ENCODE assay signal across 11 mouse cellular contexts in genomic region chr2:167263040-167263810, GRCm38 (mm10). TPM values are rescaled to one million over a fixed set of nuclear protein-coding genes. Genes with fewer than 3 reads are reported as not detected.
DNase-seq lines count a peak whose midpoint lies in the region; ATAC-seq and TF ChIP-seq lines count a peak whose summit lies in the region.
"Had no signal": no experiment of that assay in that cellular context is flagged by ENCODE, and none has a peak within 500 bp of the region (broad histone marks: within the 10 kb centered on the region; RNA-seq: fewer than 3 reads in every experiment).

No protein-coding gene starts in this region.

- no peaks in the 10 kb centered on the region for H3K79me3 ChIP-seq in C2C12 (ENCODE audit: low read depth)

- H3K27me3 ChIP-seq in cerebellum, adult 2 months (ENCODE audit: control insufficient read depth, insufficient read depth, low read length) = no peaks in the 10 kb centered on the region
- H3K27me3 ChIP-seq in C2C12 (ENCODE audit: control insufficient read depth, insufficient read depth, insufficient read length) = no peaks in the 10 kb centered on the region
- no peaks in the 10 kb centered on the region for H3K27me3 ChIP-seq in limb, embryonic 10.5 days (ENCODE audit: low read depth, poor library complexity, severe bottlenecking)
- no peaks in the 10 kb centered on the region for H3K27me3 ChIP-seq in forebrain, postnatal 0 days (ENCODE audit: insufficient read depth, low read length)
- no peaks in the 10 kb centered on the region for H3K27me3 ChIP-seq in kidney, embryonic 14.5 days (ENCODE audit: control insufficient read depth, insufficient read depth, low read length)
- H3K27me3 ChIP-seq: embryonic facial prominence, embryonic 15.5 days; hindbrain, embryonic 15.5 days; neural tube, embryonic 13.5 days had no signal

- no peak overlapping the region for H3ac ChIP-seq in C2C12 (ENCODE audit: control insufficient read depth, insufficient read length, low read depth)

- no peak for TF ChIP-seq CTCF in cerebellum, adult 2 months (IDR thresholded peaks at IDR 0.05; ENCODE audit: borderline replicate concordance, insufficient read depth, low read depth, low read length)
- no peak for TF ChIP-seq CTCF in C2C12 (IDR thresholded peaks at IDR 0.05; ENCODE audit: control insufficient read depth, insufficient read depth, insufficient read length)
- no peak for TF ChIP-seq CTCF in embryonic fibroblast, embryonic 13.5 days (IDR thresholded peaks at IDR 0.05; ENCODE audit: borderline replicate concordance, insufficient read depth, low read length)
- TF ChIP-seq CTCF in forebrain, postnatal 0 days (IDR thresholded peaks at IDR 0.05; ENCODE audit: low read depth) = no peak

- ATAC-seq in forebrain, postnatal 0 days = no peak
- no peak for ATAC-seq in kidney, embryonic 14.5 days (ENCODE audit: low FRiP score, low TSS enrichment)

- H3K36me3 ChIP-seq in C2C12 (ENCODE audit: control insufficient read depth, insufficient read depth) = no peaks in the 10 kb centered on the region
- no peaks in the 10 kb centered on the region for H3K36me3 ChIP-seq in limb, embryonic 10.5 days
- no peaks in the 10 kb centered on the region for H3K36me3 ChIP-seq in forebrain, postnatal 0 days (ENCODE audit: insufficient read depth)
- no peaks in the 10 kb centered on the region for H3K36me3 ChIP-seq in kidney, embryonic 14.5 days (ENCODE audit: control insufficient read depth, insufficient read depth, low read length)
- H3K36me3 ChIP-seq: embryonic facial prominence, embryonic 15.5 days; hindbrain, embryonic 15.5 days; neural tube, embryonic 13.5 days had no signal

- H3K27ac ChIP-seq in cerebellum, adult 2 months (ENCODE audit: insufficient read depth, low read length) = no peak overlapping the region
- 0 out of 2 replicates have a peak overlapping the region, but pooled peaks have one; percentile 5 for H3K27ac ChIP-seq in embryonic fibroblast, embryonic 13.5 days (ENCODE audit: insufficient read depth, low read length)
- H3K27ac ChIP-seq in limb, embryonic 10.5 days = 0 out of 2 replicates have a peak overlapping the region, but pooled peaks have one; percentile 8
- no peak overlapping the region for H3K27ac ChIP-seq in forebrain, postnatal 0 days (ENCODE audit: low read depth, low read length)
- H3K27ac ChIP-seq in kidney, embryonic 14.5 days (ENCODE audit: low read depth, low read length) = no peak overlapping the region
- H3K27ac ChIP-seq: embryonic facial prominence, embryonic 15.5 days; hindbrain, embryonic 15.5 days; neural tube, embryonic 13.5 days had no signal

- no peaks in the 10 kb centered on the region for H3K9me3 ChIP-seq in limb, embryonic 10.5 days (replicated peaks)
- no peaks in the 10 kb centered on the region for H3K9me3 ChIP-seq in forebrain, postnatal 0 days (ENCODE audit: low read length)
- no peaks in the 10 kb centered on the region for H3K9me3 ChIP-seq in kidney, embryonic 14.5 days (ENCODE audit: control insufficient read depth, low read length)
- H3K9me3 ChIP-seq: embryonic facial prominence, embryonic 15.5 days; hindbrain, embryonic 15.5 days; neural tube, embryonic 13.5 days had no signal

- H3K9ac ChIP-seq in forebrain, postnatal 0 days = no peak overlapping the region
- H3K9ac ChIP-seq in kidney, embryonic 14.5 days (ENCODE audit: low read depth, low read length) = no peak overlapping the region
- H3K9ac ChIP-seq: embryonic facial prominence, embryonic 15.5 days; hindbrain, embryonic 15.5 days; neural tube, embryonic 13.5 days had no signal

- peak; percentile 45 to 55 for DNase-seq in cerebellum, postnatal 25 days
- no peak for DNase-seq in cerebellum, adult 2 months
- no peak for DNase-seq in limb, embryonic 10.5 days (ENCODE audit: low spot score)
- DNase-seq in frontal cortex, postnatal 14 days (ENCODE audit: low spot score in 2 of 2) = no peak
- DNase-seq in forebrain, postnatal 0 days = no peak

- H3K4me2 ChIP-seq in forebrain, postnatal 0 days (ENCODE audit: low read depth) = no peak overlapping the region
- H3K4me2 ChIP-seq in kidney, embryonic 14.5 days (replicated peaks; ENCODE audit: low read depth, low read length) = no peak overlapping the region
- H3K4me2 ChIP-seq: embryonic facial prominence, embryonic 15.5 days; hindbrain, embryonic 15.5 days; neural tube, embryonic 13.5 days had no signal

- no peaks in the 10 kb centered on the region for H3K79me2 ChIP-seq in C2C12 (ENCODE audit: control insufficient read depth, insufficient read depth)

- no peak for TF ChIP-seq POLR2A in cerebellum, adult 2 months (IDR thresholded peaks at IDR 0.05; ENCODE audit: borderline replicate concordance, insufficient read depth, low read length)
- no peak for TF ChIP-seq POLR2A in embryonic fibroblast, embryonic 13.5 days (IDR thresholded peaks at IDR 0.05; ENCODE audit: low read depth, low read length)

- no peak overlapping the region for H3K4me3 ChIP-seq in cerebellum, adult 2 months (replicated peaks; ENCODE audit: insufficient read depth, low read depth, low read length)
- no peak overlapping the region for H3K4me3 ChIP-seq in C2C12 (ENCODE audit: insufficient read depth, poor library complexity, severe bottlenecking)
- no peak overlapping the region for H3K4me3 ChIP-seq in embryonic fibroblast, embryonic 13.5 days (ENCODE audit: insufficient read depth, low read length)
- no peak overlapping the region for H3K4me3 ChIP-seq in limb, embryonic 10.5 days
- H3K4me3 ChIP-seq in forebrain, postnatal 0 days (ENCODE audit: low read depth, low read length) = no peak overlapping the region
- H3K4me3 ChIP-seq in kidney, embryonic 14.5 days (ENCODE audit: low read length) = no peak overlapping the region
- H3K4me3 ChIP-seq: embryonic facial prominence, embryonic 15.5 days; hindbrain, embryonic 15.5 days; neural tube, embryonic 13.5 days had no signal

- whole genome bisulfite sequencing in cerebellum, adult 2 months = 52% methylated on average over 8 of the region's 8 CpGs
- WGBS in limb, embryonic 10.5 days = 90% methylated on average over 8 of the region's 8 CpGs
- 85% methylated on average over 8 of the region's 8 CpGs for WGBS in forebrain, postnatal 0 days
- 83% methylated on average over 8 of the region's 8 CpGs for WGBS in kidney, embryonic 14.5 days

- H3K4me1 ChIP-seq in cerebellum, adult 2 months (ENCODE audit: control insufficient read depth, insufficient read depth, low read length) = no peaks in the 10 kb centered on the region
- H3K4me1 ChIP-seq in embryonic fibroblast, embryonic 13.5 days (ENCODE audit: control insufficient read depth, insufficient read depth, low read length) = peaks cover 5% of the 10 kb centered on the region; the same call in 1 of the 2 replicates
- peaks cover 11% of the 10 kb centered on the region; the same call in 1 of the 2 replicates for H3K4me1 ChIP-seq in limb, embryonic 10.5 days
- no peaks in the 10 kb centered on the region for H3K4me1 ChIP-seq in forebrain, postnatal 0 days (ENCODE audit: insufficient read depth)
- H3K4me1 ChIP-seq in kidney, embryonic 14.5 days (ENCODE audit: control insufficient read depth, insufficient read depth, low read length) = no peaks in the 10 kb centered on the region
- H3K4me1 ChIP-seq: hindbrain, embryonic 15.5 days; neural tube, embryonic 13.5 days had no signal

TF ChIP-seq in C2C12, 6 proteins besides CTCF, POLR2A, EP300 and RAD21:
- TF ChIP-seq MAX (IDR thresholded peaks at IDR 0.05) (peak; percentile 12), CEBPB (IDR thresholded peaks at IDR 0.05; ENCODE audit: low read depth) (no peak), MYOD1 (IDR thresholded peaks at IDR 0.05; ENCODE audit: control insufficient read depth, insufficient read length, low read depth) (peak; percentile 21), MYOG (IDR thresholded peaks at IDR 0.05; ENCODE audit: control insufficient read depth, extremely low read depth, insufficient read length) (no peak)
TF ChIP-seq in C2C12: peak in this region for 2.

RNA-seq across cellular contexts. Expression of gene Ptgis, which starts 22.8 kb away (rescaled TPM):
- polyA plus RNA-seq in cerebellum, adult 2 months (2012; rRNA removed) = 1.8 and 2.0 TPM in 2 replicates
- polyA plus RNA-seq in C2C12 (2012; fragmentation: generic; extraction: Trizol) = 78.8 TPM
- polyA plus RNA-seq in embryonic fibroblast, embryonic 13.5 days (2011; ENCODE audit: insufficient read length, low read depth, missing spikeins) = 21.0 TPM in 2 replicates
- polyA plus RNA-seq in limb, embryonic 10.5 days (2016; fragmentation: Nextera tagmentation; extraction: Ambion mirVana) = 15.6 and 17.6 TPM in 2 replicates
- 2.5 and 4.0 TPM in 2 replicates for total RNA-seq in forebrain, postnatal 0 days (2014; rRNA removed)
- 2.5 and 2.8 TPM in 2 replicates for polyA plus RNA-seq in forebrain, postnatal 0 days (2015; fragmentation: Nextera tagmentation; extraction: Ambion mirVana)
- polyA plus RNA-seq in kidney, embryonic 14.5 days (2014; fragmentation: Nextera tagmentation; extraction: Ambion mirVana) = 15.5 and 18.0 TPM in 2 replicates

Comparison
In these comparisons a context has a peak if more than half of its experiments do, and no peak if none do; other contexts are left out.
1. DNase-seq: peak in cerebellum, postnatal 25 days (2 of 2); none in cerebellum, adult 2 months (0 of 2), limb, embryonic 10.5 days (single experiment), frontal cortex, postnatal 14 days (0 of 2) and forebrain, postnatal 0 days (single experiment).
2. H3K27ac ChIP-seq: peak in embryonic fibroblast, embryonic 13.5 days (single experiment) and limb, embryonic 10.5 days (single experiment); none in cerebellum, adult 2 months (single experiment), forebrain, postnatal 0 days (single experiment) and kidney, embryonic 14.5 days (single experiment).